Mouse (Mus musculus) CD4-positive, CD25-positive, alpha-beta regulatory T cell, adult 4 months (primary cell): ENCODE data around the gene Golim4. TPM values are rescaled to one million over a fixed set of nuclear protein-coding genes. Genes with fewer than 3 reads are reported as not detected.
"Not testable (repeated sequence)": the region's sequence is repeated elsewhere in the genome, so short reads cannot be mapped to it uniquely, and the experiment has no call there.

Experiments
- ATAC-seq: one replicate; pipeline ENCODE4 v1.8.0; 2017
- polyA plus RNA-seq, 2 experiments: library from polyadenylated mRNA; unstranded; fragments of 100-300 nt; shearing (Covaris generic); gene quantifications; one replicate each; pipeline ENCODE4 v1.2.1; 2017

Gene Golim4
- polyA plus RNA-seq, result 1 to 10 TPM; 5.1 to 8.0 TPM

DNA sequence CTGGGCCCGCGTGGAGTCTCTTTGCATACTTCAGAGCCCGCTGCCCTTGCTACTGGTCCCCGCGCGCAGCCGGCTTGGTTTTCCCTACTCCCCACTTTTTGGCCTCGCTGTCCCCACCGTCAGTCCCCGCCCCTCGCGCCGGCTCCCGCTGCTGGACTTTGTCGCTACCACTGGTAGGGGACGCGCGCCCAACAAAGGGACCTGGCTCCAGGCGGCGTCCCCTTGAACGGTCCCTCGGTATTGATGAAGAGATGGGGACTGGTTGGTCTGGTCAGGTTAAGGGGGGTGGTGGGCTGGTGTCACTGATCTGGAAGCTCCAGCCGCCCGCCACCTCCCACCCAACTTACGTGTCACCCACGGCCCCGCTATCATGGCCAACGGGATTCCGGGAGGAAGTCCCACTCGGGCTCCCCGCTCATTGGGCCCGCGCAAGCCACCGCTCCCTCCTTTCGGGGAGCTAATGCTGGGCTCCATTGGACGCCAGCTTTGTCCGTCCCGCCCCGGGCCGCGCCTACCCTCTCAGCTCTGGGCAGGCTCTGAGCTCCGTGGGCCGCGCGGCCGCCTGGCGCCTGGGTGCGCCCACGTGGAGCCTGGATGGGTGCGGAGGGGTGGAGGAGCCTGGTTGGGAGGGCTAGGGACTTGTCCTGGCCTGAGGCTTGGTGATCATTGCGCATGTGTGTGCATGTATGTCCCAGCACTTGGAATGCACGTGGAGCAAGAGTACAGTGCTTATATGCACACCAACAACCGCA is at the start of gene Golim4:
Golim4 (minus strand) TSS at position 399 of the 752 bp plus-strand sequence.
- ATAC-seq, result peak; percentile 96

DNA sequence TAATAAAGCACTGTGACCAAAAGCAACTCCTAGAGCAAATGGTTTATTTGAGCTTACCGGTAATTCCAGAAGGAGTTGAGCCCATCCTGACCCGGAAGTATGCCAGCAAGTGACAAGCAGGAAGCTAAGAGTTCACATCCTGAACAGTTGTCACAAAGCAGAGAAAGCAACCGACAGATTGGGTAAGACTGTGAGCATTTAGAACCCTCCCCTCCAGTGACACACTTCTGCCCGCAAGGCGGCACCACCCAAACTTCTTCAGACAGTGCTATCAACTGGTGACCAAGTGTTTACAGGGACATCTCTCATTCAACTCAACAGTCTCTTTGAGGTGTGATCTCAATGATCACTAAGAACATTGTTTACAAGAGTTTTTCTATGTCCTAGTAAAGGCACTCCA is 48.9 kb upstream of the Golim4 start:
- ATAC-seq, result peak; percentile 16

DNA sequence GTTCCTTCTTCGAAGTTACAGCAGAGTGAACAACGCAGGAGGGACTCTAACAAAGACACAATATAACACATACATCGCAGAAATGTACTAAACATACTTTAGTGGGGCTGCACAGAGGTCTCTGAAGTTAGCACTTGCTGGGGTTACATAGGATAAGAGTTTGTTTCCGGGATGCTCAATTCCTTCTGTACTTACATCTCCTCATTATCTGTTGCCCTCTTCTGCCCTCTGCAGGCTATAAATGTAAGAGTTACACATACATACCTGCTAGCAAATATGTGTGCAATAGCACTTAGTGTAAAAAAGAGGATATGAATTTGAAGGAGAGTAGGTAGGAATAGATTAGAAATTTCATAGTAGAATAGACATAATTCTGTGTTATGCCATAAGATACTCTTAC is 44.4 kb upstream of the Golim4 start:
- peak; percentile 96 for ATAC-seq

DNA sequence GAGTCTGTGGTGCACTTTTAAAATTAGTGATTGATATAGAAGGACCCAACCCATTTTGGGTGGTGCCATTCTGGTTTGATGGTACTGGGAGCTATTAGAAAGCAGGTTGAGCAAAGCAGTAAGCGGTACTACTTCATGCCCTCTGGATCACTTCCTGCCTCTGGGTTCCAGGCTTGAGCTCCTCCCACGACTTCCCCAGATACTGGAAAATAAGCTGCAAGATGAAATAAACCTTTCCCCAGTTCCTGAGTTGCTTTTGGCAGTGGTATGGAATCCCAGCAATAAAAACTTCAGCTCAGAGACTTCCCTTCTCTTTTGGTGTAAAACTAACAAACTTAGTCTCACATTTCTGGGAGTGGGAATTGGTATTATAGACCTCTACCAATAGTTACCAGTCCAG is 43.7 kb upstream of the Golim4 start:
- no peak for ATAC-seq

DNA sequence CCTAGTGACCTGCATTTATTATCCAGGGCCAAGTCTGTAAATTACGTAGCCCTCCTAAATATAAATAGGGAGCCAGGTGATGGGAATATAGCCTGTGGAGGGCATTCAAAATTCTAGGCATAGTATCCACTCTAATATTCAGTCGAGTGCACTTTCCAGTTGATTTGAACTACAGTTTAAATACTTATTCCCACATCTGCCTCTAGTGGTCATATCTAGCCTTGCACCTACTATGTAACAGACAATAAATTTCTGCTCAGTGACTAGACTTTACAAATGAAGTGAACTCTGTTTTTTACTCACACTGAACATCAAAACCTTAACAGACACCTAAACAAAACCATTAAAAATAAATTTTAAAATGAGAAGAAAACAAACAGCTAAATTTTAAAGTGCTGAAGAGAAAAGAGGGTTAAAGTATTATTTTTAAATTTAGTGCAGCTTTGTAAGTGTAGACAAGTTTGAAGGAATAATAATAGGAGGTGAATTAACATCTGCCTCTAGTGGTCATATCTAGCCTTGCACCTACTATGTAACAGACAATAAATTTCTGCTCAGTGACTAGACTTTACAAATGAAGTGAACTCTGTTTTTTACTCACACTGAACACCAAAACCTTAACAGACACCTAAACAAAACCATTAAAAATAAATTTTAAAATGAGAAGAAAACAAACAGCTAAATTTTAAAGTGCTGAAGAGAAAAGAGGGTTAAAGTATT is 24.4 kb upstream of the Golim4 start:
- peak; percentile 74 for ATAC-seq

DNA sequence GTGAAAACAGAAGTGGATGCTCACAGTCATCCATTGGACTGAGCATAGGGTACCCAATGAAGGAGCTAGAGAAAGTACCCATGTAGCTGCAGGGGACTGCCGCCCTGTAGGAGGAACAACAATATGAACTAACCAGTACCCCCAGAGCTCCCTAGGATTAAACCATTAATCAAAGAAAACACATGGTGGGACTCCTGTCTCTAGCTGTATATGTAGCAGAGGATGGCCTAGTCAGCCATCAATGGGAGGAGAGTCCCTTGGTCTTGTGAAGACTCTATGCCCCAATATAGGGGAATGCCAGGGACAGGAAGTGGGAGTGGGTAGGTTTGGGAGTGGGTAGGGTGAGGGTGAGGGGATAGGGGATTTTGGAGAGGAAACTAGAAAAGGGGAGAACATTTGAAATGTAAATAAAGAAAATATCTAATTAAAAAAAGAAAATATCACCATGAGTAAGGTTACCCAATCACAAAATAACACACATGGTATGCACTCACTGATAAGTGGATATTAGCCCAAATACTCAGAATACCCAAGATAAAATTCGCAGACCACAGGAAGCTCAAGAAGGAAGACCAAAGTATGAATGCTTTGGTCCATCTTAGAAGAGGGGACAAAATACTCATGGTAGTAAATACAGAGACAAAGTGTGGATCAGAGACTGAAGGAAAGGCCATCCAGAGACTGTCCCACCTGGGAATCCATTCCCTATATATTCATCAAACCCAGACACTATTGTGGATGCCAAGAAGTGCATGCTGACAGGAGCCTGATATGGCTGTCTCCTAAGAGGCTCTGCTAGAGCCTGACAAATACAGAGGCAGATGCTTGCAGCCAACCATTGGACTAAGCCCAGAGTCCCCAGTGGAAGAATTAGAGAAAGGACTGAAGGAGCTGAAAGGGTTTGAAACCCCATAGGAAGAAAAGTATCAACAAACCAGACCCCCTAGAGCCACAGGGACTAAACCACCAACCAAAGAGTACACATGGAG is 6.3 kb upstream of the Golim4 start:
- ATAC-seq, result not testable (repeated sequence)

DNA sequence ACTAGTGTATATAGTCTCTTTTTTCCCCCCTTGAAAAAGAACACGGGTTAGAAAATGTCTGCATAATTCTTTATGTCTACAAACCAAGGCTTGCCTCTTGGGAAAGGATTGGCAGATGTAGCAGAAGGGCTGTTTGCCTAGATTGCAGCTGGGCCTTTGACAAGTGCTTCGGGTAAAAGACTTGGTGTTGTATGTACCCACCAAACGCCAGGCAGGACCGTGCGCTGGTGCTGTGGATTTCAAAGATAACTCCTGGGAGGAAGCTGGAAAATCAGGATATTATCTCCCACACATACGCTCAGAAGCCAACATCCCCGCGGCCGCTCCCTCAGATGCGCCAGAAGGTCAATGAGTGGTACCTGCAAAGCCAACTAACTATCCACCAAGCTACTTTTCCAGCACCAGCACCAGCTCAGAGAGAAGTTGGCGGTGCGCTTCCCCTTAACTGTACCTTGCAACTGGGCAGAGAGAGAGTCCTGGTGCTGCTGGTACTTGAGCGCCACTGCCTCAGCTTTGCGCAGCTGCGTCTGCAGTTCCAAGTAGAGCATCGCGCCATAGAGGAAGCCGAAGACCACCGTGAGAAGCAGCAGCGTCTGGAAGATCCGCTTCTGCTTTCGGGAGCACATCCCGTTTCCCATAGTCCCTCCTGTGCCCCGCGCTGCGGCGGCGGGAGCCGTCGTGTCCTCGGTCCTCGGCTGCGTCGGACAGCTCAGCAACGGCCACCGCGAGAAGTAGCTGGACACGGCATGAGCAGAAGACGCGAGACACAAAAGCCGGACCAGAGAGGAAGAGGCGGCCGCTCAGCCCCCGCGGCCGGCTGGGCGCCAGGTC is 873 bp downstream of the Golim4 start:
- ATAC-seq, result peak; percentile 12

DNA sequence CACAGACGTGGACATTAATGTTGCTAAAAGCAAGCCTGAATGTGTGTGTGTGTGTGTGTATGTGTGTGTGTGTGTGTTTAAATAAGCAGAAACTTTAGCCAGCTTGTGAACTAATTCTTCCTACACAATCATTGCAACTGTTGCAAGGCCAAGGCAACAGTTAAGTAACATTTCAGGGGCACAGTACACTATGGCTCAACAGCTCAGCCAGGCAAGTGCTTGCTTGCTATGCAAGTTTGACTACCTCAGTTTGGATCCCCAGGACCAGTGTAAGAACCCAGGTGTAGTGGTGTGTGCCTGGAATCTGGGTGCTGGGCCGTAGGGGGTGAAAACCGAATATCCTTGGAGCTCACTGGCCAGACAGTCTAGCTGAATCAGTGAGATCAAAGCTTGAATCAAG is 2.6 kb downstream of the Golim4 start:
- no peak for ATAC-seq

DNA sequence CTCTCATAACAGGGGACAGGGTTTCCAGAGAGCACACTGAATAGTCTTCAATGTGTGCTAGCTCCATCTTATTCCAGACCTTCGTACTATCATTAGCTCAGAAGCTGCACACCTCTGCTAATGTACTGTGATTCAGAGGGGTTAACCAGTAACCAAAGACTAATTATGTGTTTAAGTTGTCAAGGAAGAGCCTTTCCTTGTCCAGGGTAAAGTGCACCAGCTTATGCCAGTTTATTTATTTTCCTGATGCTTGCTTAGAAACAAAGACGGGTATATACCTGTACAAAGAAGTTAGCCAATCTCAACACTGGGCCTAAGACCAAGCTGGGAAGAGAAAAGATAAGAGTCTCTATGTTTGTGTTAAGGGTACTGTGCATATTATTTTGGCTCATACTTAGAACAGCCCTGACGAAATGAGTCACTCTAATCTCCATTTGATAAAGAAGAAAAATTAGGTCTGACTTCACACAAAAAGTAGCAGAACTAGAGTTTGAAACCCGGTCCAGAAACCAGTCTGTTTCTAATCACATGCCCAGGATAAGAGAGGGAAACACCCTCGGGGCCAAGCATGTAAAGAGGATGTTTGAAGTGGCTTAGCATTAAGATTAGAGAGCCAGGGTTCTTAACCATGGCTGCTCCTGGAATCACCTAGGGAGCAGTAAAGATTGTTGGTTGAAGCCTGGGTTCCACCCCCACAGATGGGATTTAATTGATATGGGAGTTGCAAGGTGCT is 4.3 kb downstream of the Golim4 start:
- no peak for ATAC-seq

DNA sequence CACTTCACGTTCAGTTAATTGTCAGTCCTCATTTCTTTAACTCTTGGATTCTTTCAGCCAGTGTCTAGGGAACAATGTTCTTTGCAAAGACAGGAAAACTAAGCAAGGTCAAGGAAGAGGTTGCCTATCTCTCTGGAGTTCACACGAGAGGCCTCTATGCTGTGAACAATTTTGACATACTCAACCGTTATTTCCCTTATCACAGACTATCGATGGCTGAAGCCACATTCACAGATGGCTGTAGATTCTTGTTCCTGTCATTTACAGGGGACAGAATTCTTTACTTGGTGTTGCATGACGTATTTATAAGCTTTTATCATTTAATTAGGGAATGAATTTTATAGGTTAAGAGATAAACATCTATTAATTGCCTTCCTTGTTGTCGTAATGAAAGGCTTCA is 5.9 kb downstream of the Golim4 start:
- no peak for ATAC-seq

DNA sequence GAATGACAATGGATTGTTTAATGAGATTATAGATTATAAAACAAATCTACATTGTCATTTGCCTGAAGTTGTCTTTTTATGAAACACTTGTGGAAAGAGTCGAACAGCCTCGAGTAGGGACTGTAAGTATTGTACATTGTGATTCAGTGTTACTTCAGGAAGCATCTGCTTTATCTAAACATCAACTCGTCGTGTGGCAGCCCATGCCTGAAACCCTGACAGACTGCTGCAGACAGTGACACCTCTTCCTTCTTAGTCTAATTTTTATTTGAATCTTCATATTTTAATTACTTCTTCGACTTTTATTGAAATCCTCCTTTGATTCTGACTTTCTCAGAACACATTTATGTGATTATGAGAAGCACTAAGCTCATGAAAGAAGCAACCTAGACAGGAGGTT is 7.4 kb downstream of the Golim4 start:
- ATAC-seq, result no peak

DNA sequence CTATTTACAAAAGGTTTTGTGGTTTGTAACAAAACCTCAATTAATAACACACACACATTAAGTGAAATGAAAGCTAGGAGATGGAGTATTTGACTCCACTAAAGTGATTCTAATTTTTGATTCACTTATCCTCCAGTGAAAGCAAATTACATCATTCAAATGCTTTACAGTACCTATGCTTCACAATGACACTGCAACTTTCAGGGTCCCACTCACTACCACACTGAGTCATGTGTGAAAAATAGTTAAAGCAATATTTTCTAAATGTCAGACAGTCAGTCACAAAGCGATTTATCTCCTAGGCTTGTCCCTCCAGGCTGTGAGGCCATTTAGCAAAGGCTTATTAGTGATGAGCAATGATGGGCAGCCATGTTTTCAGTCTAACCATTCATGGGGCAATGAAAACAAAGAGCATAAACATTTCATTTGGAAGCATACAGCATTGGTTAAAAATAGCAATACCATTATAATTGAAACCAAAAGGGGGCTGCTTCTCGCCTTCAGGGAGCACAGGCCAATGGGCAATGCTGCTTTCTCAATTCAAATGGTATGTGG is 8.1 kb downstream of the Golim4 start:
- no peak for ATAC-seq

DNA sequence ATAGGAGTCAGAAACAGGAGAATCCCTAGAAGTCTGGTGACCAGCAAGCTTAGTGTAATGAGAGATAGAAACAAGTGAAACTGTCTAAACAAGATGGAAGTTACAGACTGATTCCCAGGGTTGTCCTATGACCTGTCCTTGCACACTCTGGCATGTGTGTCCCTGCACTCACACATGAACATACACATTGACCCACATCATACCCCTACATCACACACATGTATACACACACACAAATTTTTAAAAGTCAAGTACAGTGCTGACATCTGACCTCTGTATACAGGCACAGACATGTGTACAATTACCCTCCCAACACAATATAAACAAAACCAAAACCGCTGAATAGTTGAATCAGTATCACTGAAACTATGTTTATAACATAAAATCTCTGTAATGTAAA is 8.7 kb downstream of the Golim4 start:
- ATAC-seq, result no peak

DNA sequence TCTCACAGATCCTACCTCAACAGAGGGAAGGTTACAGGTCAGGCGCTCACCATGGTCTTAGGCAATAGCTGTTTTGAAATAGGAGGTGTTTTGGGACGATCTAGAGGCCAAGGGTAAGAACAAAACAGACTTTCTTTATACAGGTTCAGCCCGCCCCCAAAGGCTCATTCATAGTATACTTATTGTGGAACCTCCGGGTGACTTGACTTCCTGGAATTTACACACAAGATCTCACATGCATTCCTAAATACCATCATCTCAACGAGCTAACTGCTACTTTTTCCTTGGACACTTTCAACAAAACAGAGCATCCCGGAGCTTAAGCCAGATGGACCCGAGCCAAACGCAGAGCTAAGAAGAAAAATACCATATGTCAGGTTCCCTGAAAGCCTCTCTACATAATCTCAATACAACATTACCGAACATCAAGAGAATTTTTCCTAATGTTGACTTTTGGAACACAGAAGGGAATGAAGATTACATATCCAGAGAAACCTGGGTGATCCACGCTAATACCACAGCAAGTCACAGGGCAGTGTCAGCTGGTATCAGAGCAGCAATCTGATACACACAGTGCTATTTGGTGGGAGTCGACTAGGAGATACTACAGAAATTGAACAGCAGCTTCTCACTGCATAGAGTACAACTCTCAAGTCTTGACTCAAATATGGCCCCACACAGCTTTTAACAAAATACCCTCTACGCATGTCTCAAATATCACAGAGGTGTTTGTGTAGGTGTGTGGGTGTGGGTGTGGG is 14.3 kb downstream of the Golim4 start:
- ATAC-seq, result no peak

DNA sequence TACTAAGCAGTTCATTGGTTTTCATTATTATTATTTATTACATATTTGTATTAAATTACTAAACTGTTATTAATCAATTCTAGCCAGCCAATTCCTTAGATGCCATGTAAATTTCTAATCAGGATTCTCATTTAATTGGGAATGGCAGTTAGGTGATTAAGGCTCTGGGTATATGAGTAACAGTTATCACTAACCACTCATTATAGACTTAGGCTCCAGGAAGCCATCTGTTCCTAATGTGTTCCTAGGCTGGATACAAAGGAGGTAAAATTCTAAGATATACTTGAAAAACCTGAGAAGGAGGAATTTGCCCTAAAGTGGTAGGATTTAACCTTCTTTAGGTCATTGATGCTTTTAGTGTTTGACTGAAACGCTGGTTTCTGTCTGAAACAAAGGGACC is 14.9 kb downstream of the Golim4 start:
- no peak for ATAC-seq

DNA sequence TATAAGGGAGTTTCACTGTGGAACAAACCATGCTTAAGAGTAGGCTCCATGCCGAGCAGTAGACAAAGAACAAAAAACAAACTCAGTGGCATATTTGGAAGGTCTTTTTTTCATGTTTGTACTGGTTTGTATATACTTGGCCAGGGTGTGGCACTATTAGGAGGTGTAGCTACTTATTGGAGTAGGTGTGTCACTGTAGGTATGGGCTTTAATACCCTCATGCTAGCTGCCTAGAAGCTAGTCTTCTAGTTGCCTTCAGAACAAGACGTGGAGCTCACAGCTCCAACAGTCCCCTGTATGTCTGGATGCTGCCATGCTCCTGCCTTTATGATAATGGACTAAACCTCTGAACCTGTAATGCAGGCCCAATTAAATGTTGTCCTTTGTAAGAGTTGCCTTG is 20.6 kb downstream of the Golim4 start:
- ATAC-seq, result no peak

DNA sequence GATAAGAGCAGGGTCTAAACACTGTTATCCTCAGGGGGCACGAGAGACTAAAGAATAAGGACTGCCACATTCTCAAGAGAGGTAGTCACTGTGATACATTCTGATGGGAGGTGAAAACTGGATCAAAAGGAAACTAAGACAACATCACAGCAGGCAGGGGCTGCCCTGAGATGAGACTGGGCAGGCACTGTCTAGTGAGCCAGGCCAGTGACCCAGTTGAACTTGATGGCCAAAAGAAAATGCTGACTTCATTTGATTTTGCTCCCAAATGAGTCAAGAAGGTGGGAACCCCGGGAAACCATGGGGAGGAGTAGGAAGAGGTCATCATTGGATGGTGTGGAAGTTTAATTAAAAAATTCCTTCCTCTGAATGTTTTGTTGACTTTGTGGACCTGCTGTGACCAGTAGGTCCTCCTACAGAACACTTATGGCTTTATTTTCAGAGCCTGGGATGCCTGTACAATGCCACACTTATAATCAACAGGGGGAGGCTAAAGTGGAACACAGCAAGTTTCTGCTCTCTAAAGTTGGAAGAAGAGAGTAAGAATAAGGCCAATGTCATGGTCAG is 26.0 kb downstream of the Golim4 start:
- ATAC-seq, result no peak

DNA sequence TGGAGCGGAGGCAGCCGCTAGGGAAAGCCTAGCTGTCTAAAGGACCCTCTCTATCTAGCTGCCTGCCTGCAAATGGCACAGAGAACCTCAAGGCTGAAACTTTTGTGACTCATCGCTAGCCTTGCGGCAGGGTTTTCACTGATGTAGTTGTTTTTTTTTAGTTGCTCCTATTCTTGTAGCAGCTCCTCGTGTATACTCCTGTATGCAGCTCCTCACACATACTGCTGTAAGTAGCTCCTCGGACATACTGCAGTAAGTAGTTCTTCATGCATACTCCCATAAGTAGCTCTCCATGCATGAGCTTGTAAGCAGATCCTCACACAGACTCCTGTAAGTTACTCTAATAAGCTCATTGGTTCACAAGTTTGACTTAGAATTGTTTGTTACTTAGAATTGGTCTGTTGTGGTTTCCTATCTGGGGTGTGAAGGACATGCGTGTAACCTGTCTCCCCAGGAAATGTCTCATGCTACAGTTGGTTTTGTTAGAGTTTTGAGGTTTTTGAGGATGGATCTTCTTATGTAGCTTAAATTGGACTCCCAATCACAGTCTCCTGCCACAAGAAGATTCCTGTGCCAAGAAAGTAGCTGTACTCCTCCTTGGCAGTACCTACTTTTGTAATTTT is 26.7 kb downstream of the Golim4 start:
- ATAC-seq, result peak; percentile 82

DNA sequence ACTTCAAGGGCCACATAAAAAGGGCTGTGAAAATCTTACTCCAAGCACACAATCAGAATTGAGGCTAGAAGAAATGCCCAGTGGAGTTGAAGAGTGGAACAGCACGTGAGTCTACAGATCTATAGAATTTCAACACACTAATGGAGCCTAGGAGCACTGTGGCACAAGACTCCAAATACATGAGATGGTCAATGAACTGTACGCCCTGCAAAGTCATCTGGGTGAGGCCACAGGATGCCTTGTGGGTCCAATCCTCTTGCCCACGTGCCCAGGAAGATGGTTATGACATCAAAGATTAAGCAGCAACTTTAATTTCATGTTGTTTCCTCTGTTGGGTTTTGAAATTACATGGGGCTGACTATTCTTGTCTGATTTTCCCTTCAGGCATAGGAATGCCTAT is 30.4 kb downstream of the Golim4 start:
- ATAC-seq, result no peak
